Mouse (Mus musculus) gastrocnemius, adult 18-20 months (tissue): Measurements from ENCODE around the gene Gpr3. TPM values are rescaled to one million over a fixed set of nuclear protein-coding genes. Genes with fewer than 3 reads are reported as not detected.

ENCODE experiments used
- DNase-seq: peaks from one replicate; pipeline ENCODE4 v3.0.0; 2021; ENCODE audit warnings: low spot score
- microRNA-seq: library from miRNA; unstranded; fragments of <30 nt; microRNA quantifications from one replicate; pipeline ENCODE4 v1.2.0, GENCODE M21; 2021
- total RNA-seq, 2 experiments: library from RNA; stranded (reverse); gene quantifications; 2 replicates each; pipeline ENCODE4 v1.2.3; 2021

Gpr3 gene
- total RNA-seq, 2 experiments from 2014 or later: not detected

GRCm38 (mm10) chr4:133172451-133172850 lies 39.9 kb downstream of the Gpr3 start:
- no peak for DNase-seq

- no peak for DNase-seq
Measured at GRCm38 (mm10) chr4:133170616-133171015, 41.7 kb downstream of the Gpr3 start.

DNA sequence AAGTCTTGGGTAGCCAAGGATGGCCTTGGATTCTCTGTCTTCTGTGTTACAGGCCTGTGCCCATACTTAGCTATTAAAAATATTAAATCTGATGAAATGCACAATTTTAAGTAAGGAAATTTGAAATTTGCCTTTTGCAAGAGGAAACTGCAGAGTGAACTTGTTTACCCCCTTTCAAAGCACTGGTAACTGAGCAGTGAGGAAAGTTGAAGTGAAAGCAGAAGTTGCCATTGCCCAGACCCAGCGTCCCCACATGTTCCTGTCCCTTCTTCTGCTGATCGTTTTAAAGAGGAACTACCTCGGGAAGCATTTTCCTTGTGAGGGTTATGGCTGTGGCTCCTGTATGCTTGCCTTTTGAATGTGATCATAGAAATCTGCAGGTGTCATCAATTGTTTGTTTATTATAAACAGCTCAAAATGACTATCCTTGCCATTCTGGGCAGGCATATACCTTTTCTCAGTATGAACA lies 42.2 kb downstream of the Gpr3 start:
- no peak for DNase-seq

DNA sequence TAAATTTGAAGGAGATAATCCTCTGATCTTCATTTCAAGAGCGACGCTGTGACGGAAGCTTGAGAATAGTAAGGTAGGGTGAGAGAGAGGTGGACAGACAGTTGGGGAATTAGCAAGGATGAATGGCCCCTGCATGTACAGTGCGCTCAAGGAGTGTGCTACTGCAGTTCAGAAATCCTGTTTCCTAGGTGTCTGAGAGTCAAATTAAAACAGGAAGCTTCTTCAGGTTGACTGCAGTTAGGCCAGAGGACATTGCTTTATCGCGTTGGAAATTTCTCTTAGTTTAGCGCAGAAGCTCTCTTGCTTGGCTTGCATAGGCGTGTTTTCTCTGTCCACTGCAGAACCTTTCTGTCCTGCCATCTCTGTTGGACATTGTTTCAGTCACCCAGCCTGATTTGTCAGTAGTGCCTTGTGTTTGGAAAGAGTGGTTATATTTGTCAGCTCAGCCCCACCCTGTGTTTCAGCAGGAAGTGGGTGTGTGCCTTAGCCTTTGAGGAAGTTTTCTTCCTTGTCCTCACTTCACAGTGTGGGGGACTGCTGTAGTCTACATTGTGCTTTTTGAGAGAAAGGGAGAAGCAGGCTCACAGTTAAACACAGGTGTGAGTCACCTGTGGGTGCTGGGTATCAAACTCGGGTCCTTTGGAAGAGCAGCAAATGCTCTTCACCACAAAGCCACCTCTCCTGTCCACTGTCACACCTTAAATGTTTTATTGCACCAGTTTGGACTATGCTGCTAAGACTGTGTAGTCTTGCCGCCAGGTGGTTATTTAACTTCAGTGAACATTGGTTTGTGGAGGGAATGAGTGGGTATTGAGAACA lies 42.9 kb downstream of the Gpr3 start:
- peak; percentile 53 for DNase-seq

GRCm38 (mm10) chr4:133166773-133167172 lies 45.6 kb downstream of the Gpr3 start:
- DNase-seq: no peak

DNA sequence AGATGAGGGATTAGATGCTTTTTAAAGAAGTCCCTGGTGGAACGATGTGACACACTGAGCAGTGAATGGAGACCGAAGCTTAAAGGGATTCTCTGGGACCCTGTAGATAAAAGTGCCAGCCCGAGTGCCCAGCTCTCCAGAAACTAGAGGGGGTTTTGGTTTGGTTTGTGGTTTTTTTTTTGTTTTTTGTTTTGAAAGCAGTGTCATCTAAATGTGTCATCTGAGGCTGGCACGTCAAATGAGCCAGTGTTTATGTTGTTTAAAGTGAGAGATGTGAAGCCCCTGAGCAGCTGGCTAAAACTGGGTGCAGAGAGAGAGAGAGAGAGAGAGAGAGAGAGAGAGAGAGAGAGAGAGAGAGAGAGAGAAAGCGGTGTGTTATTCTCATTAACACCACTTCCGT lies 50.1 kb downstream of the Gpr3 start:
- no peak for DNase-seq

DNA sequence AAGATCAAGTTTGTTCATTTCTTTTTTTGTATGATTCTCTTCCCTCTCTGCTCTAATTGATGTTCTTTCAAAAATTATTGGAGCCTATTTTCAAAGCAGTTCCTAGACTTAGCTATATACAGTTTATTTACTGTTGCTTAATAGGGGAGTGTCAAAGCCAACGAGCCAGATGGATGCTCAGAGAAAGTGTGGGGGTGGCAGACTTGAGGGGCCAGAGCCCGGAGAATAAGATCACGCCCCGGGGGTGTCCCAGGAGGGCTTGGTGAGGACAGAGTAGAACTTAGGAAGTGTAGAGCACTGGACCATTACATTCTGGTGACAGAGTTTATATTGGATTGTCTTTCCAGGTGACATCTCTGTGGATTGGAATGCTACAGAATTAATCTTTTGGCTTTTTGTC lies 51.5 kb downstream of the Gpr3 start:
- no peak for DNase-seq

DNA sequence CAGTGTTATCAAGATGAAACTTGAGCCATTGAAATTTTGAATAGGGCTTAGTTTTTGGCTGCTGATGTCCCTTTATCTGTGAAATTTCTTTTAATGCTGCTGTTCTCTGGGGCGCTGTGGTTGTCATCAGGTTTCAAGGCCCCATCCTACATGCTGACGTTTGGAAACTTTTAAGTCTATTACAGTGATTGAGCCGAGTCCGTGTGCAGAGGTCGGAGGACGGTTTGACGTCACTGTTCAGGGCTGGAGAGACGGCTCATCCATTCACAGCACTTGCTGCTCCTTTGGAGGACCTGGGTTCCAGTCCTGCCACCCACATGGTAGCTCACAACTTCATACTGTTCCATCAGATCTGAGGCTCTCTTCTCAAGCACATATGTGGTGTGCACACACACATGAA lies 52.1 kb downstream of the Gpr3 start:
- no peak for DNase-seq

DNA sequence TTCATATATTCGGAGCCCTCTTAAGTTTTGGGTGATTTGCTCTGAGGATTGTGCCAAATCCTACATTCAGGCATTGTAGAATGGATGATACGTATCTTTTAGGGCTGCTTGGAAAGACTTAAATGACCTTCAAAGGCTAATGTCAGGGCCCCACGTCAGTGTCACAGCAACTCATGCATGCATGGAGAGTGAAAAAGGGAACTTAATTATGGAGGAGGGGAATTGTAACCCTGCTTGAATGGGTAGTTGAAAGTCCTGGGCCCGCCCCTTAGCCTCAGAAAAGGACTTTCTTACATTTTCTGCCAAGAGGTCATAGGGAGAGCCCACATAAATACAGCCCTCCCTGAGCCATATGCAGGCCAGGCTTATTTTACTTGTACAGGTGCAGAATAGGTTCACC lies 52.7 kb downstream of the Gpr3 start:
- DNase-seq: no peak

Small RNA genes lying within 50 kb of the gene (microRNA-seq; reads per million reads assigned to microRNA genes)
- not detected for gene Mir7017

Other genes starting within 250 kb of the Gpr3 start
- gene Fgr, start 238.4 kb downstream of the Gpr3 start, total RNA-seq: under 1 TPM; 0.09 to 0.14 TPM
- 10 to 100 TPM; 40.6 to 41.6 TPM for gene Ahdc1, start 201.3 kb downstream of the Gpr3 start, total RNA-seq
- 10 to 100 TPM; 29.1 to 33.3 TPM for gene Wasf2, start 82.0 kb downstream of the Gpr3 start, total RNA-seq
- not detected for gene Cd164l2, start 405 bp downstream of the Gpr3 start, total RNA-seq
- gene Map3k6, start 28.3 kb upstream of the Gpr3 start, total RNA-seq: 10 to 100 TPM in 1 of 2 experiments, 1 to 10 TPM in 1; 8.8 to 11.4 TPM
- under 1 TPM; 0.12 to 0.14 TPM for gene Sytl1, start 50.6 kb upstream of the Gpr3 start, total RNA-seq
- 10 to 100 TPM; 26.8 to 26.9 TPM for gene Tmem222, start 65.3 kb upstream of the Gpr3 start, total RNA-seq
- gene Wdtc1, start 140.9 kb upstream of the Gpr3 start, total RNA-seq: 100 to 1,000 TPM in 1 of 2 experiments, 10 to 100 TPM in 1; 99.6 to 102 TPM
- 10 to 100 TPM; 10.0 to 11.4 TPM for gene Slc9a1, start 157.2 kb upstream of the Gpr3 start, total RNA-seq